Mouse (Mus musculus) liver, embryonic 16.5 days (tissue): ENCODE data around the gene Tctex1d1. TPM values are rescaled to one million over a fixed set of nuclear protein-coding genes. Genes with fewer than 3 reads are reported as not detected.

Experiments
- ATAC-seq: fragments of 200-750 bp; cut with Nextera tagmentation; 2 replicates; pipeline ENCODE4 v1.8.0; 2017; ENCODE audit warnings: low read depth, mild to moderate bottlenecking, moderate number of reproducible peaks, moderate library complexity
- H3K27ac ChIP-seq: fragments of 300-500 bp; sonication (generic); 2 replicates; pipeline ENCODE4 v1.5.1; 2014; ENCODE audit warnings: mild to moderate bottlenecking, low read length
- H3K27me3 ChIP-seq: fragments of 300-500 bp; sonication (generic); 2 replicates; pipeline ENCODE4 v1.6.1; 2014; ENCODE audit warnings: low read depth, low read length, mixed read lengths; ENCODE audit not compliant: control insufficient read depth, insufficient read depth
- H3K36me3 ChIP-seq: fragments of 300-500 bp; sonication (generic); 2 replicates; pipeline ENCODE4 v1.6.1; 2014; ENCODE audit warnings: mild to moderate bottlenecking; ENCODE audit not compliant: control insufficient read depth, insufficient read depth
- H3K4me1 ChIP-seq: fragments of 300-500 bp; sonication (generic); 2 replicates; pipeline ENCODE4 v1.6.1; 2014; ENCODE audit warnings: low read depth, low read length, mixed read lengths; ENCODE audit not compliant: control insufficient read depth
- H3K4me2 ChIP-seq: fragments of 300-500 bp; sonication (generic); 2 replicates; pipeline ENCODE4 v1.6.1; 2014; ENCODE audit warnings: low read depth, low read length, mixed read lengths
- H3K4me3 ChIP-seq: fragments of 300-500 bp; sonication (generic); 2 replicates; pipeline ENCODE4 v1.5.1; 2014; ENCODE audit warnings: low read depth, mild to moderate bottlenecking, low read length
- H3K9ac ChIP-seq: fragments of 300-500 bp; sonication (generic); 2 replicates; pipeline ENCODE4 v1.6.1; 2014; ENCODE audit warnings: low read depth, low read length
- H3K9me3 ChIP-seq: fragments of 300-500 bp; sonication (generic); replicated peaks from 2 replicates; pipeline ENCODE4 v1.6.1; 2016; ENCODE audit warnings: low read length; ENCODE audit not compliant: control insufficient read depth
- WGBS: fragments of 180-500 bp; shearing (Covaris S2); extraction: QIAGEN DNeasy Blood & Tissue Kit; methylation state at CpG from one replicate; pipeline ENCODE4 v1.1.7; 2014; ENCODE audit not compliant: insufficient replicate concordance; 5-methylcytosine and 5-hydroxymethylcytosine counted together
- polyA plus RNA-seq: library from polyadenylated mRNA; unstranded; fragments of >200 nt; fragmentation: Nextera tagmentation; extraction: Ambion mirVana; gene quantifications from 2 replicates; pipeline ENCODE4 v1.2.1, GENCODE M21; 2015

The Tctex1d1 gene
- polyA plus RNA-seq, 1 experiment from 2014 or later: 0.13 TPM

DNA sequence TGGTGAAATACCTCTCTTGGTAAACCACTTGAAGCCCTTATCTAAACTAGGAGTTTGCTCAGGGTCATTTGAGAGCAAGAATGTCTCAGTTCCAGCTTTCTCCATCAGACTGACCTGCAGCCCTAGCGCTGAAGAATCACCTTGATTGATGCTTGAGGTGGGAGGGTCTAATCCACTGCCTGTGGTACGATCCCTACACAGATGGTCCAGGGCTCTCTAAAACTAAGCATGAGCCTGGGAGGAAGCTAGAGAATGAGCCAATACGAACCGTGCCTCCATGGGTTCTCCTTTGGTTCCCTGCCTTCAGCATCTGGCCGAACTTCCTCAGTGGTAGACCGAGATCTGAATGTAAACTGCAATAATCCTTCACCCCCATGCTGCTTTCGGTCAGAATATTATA is 49.3 kb downstream of the Tctex1d1 start:
- no peaks in the 10 kb centered on the region for H3K9me3 ChIP-seq
- H3K27ac ChIP-seq: no peak overlapping the region
- no peak for ATAC-seq
- H3K9ac ChIP-seq: no peak overlapping the region
- H3K4me2 ChIP-seq: no peak overlapping the region
- H3K4me1 ChIP-seq: no peaks in the 10 kb centered on the region
- no peaks in the 10 kb centered on the region for H3K36me3 ChIP-seq
- H3K4me3 ChIP-seq: no peak overlapping the region
- WGBS: 58% methylated on average over 7 of the region's 7 CpGs
- H3K27me3 ChIP-seq: no peaks in the 10 kb centered on the region

GRCm38 (mm10) chr4:103028177-103029088 is 50.0 kb downstream of the Tctex1d1 start:
- Histone ChIP-seq H3K36me3 (no peaks in the 10 kb centered on the region), H3K9me3 (no peaks in the 10 kb centered on the region), H3K9ac (no peak overlapping the region), H3K4me2 (no peak overlapping the region), H3K4me3 (no peak overlapping the region), H3K27me3 (no peaks in the 10 kb centered on the region), H3K27ac (no peak overlapping the region), H3K4me1 (no peaks in the 10 kb centered on the region)
- 64% methylated on average over 13 of the region's 13 CpGs for WGBS
- ATAC-seq: no peak

- Histone ChIP-seq H3K27me3 (no peaks in the 10 kb centered on the region), H3K27ac (no peak overlapping the region), H3K4me1 (no peaks in the 10 kb centered on the region), H3K9ac (no peak overlapping the region), H3K9me3 (no peaks in the 10 kb centered on the region), H3K4me2 (no peak overlapping the region), H3K36me3 (no peaks in the 10 kb centered on the region), H3K4me3 (no peak overlapping the region)
- no peak for ATAC-seq
- WGBS: 23% methylated on average over 14 of the region's 14 CpGs
These were observed 60.9 kb downstream of the Tctex1d1 start for GRCm38 (mm10) chr4:103039103-103039837.

GRCm38 (mm10) chr4:103039838-103040191 is 61.4 kb downstream of the Tctex1d1 start:
- no peaks in the 10 kb centered on the region for H3K36me3 ChIP-seq
- no peaks in the 10 kb centered on the region for H3K9me3 ChIP-seq
- no peaks in the 10 kb centered on the region for H3K4me1 ChIP-seq
- ATAC-seq: no peak
- 21% methylated on average over 5 of the region's 5 CpGs for WGBS
- no peaks in the 10 kb centered on the region for H3K27me3 ChIP-seq
- H3K9ac ChIP-seq: no peak overlapping the region
- no peak overlapping the region for H3K27ac ChIP-seq
- no peak overlapping the region for H3K4me2 ChIP-seq
- no peak overlapping the region for H3K4me3 ChIP-seq

- Histone ChIP-seq H3K27ac (no peak overlapping the region), H3K4me3 (no peak overlapping the region), H3K36me3 (no peaks in the 10 kb centered on the region), H3K9ac (no peak overlapping the region), H3K9me3 (no peaks in the 10 kb centered on the region), H3K4me1 (no peaks in the 10 kb centered on the region), H3K27me3 (no peaks in the 10 kb centered on the region), H3K4me2 (no peak overlapping the region)
- WGBS: 81% methylated on average over 11 of the region's 11 CpGs
- ATAC-seq: no peak
These were observed 64.6 kb downstream of the Tctex1d1 start for GRCm38 (mm10) chr4:103042997-103043396.

DNA sequence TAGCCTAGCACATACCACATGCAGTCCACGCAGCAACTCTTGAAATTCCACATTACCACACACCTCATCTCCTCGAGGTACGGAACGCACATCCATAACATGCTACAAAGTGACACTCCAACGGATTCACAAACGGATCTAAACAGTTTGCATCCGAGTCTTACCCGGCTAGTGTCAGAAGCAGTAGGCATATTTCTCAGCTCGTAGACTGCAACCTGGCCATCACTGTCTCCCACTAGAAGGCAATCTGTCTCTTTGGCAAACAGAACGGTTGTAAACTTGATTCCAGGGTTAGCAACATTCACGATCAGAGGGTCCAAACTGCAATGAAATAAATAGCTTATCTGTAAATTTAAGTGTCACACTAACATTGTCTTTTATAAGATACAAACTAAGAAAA is 69.6 kb downstream of the Tctex1d1 start:
- Histone ChIP-seq H3K4me3 (no peak overlapping the region), H3K4me1 (no peaks in the 10 kb centered on the region), H3K4me2 (no peak overlapping the region), H3K27ac (no peak overlapping the region), H3K9ac (no peak overlapping the region), H3K9me3 (no peaks in the 10 kb centered on the region), H3K36me3 (no peaks in the 10 kb centered on the region), H3K27me3 (no peaks in the 10 kb centered on the region)
- ATAC-seq: no peak
- 74% methylated on average over 11 of the region's 11 CpGs for WGBS

Other genes with a start within 250 kb of the Tctex1d1 start
- gene Sgip1, start 237.3 kb upstream of the Tctex1d1 start, polyA plus RNA-seq: 0.62 and 1.0 TPM in 2 replicates
- not detected in 2 replicates for gene Insl5, start 48.2 kb downstream of the Tctex1d1 start, polyA plus RNA-seq
- 23.6 and 26.5 TPM in 2 replicates for gene Mier1, start 135.8 kb downstream of the Tctex1d1 start, polyA plus RNA-seq
- 0.31 and 0.48 TPM in 2 replicates for gene Wdr78, start 135.9 kb downstream of the Tctex1d1 start, polyA plus RNA-seq
- 3.9 and 4.2 TPM in 2 replicates for gene Slc35d1, start 236.6 kb downstream of the Tctex1d1 start, polyA plus RNA-seq